In genomic region chr19:59172781-59173180, GRCm38 (mm10) we compare ENCODE assay signal across 15 mouse cellular contexts. TPM values are rescaled to one million over a fixed set of nuclear protein-coding genes. Genes with fewer than 3 reads are reported as not detected.
"Had no signal": no experiment of that assay in that cellular context is flagged by ENCODE, and none has a peak within 500 bp of the region (broad histone marks: within the 10 kb centered on the region; RNA-seq: fewer than 3 reads in every experiment).

No protein-coding gene starts in this region.

- H3K4me3 ChIP-seq: layer of hippocampus, adult 2 months; limb, embryonic 10.5 days; liver, embryonic 12.5 days; megakaryocyte, embryonic 14.5 days; midbrain, embryonic 12.5 days; neural tube, embryonic 12.5 days had no signal

- ATAC-seq: liver, embryonic 12.5 days had no signal

- H3K36me3 ChIP-seq: limb, embryonic 10.5 days; liver, embryonic 12.5 days; midbrain, embryonic 12.5 days; neural tube, embryonic 12.5 days had no signal

- DNase-seq: kidney, postnatal 10 days; lung, embryonic 14.5 days; lung, postnatal 10 days; thymus, adult 18-20 months; thymus, postnatal 14 days had no signal

- H3K27ac ChIP-seq: layer of hippocampus, adult 2 months; limb, embryonic 10.5 days; liver, embryonic 12.5 days; macrophage; midbrain, embryonic 12.5 days; neural tube, embryonic 12.5 days had no signal

- H3K4me2 ChIP-seq: liver, embryonic 12.5 days; lung, embryonic 14.5 days; midbrain, embryonic 12.5 days; neural tube, embryonic 12.5 days had no signal

- H3K9ac ChIP-seq: liver, embryonic 12.5 days; lung, embryonic 14.5 days; midbrain, embryonic 12.5 days; neural tube, embryonic 12.5 days had no signal

- H3K9me3 ChIP-seq: limb, embryonic 10.5 days; liver, embryonic 12.5 days; megakaryocyte, embryonic 14.5 days; midbrain, embryonic 12.5 days; neural tube, embryonic 12.5 days had no signal

RNA-seq across cellular contexts. Expression of gene Vax1, which starts 2.9 kb away (rescaled TPM):
- polyA plus RNA-seq: kidney, embryonic 14.5 days; limb, embryonic 10.5 days; liver, embryonic 12.5 days; liver, embryonic 16.5 days; lung, embryonic 14.5 days; macrophage; neural tube, embryonic 12.5 days had no signal

RNA-seq across cellular contexts. Expression of gene Kcnk18, which starts 46.2 kb away (rescaled TPM):
- polyA plus RNA-seq: kidney, embryonic 14.5 days; limb, embryonic 10.5 days; limb, embryonic 14.5 days; liver, embryonic 12.5 days; liver, embryonic 16.5 days; lung, embryonic 14.5 days; macrophage; midbrain, embryonic 12.5 days; neural tube, embryonic 12.5 days had no signal
